Mouse (Mus musculus) fibroblast of lung, adult 2 months (primary cell): Measurements from ENCODE around the gene Thrb.
A peak's percentile ranks its signal among the peaks of the same experiment; 100 is the strongest.
"Not testable (repeated sequence)": the region's sequence is repeated elsewhere in the genome, so short reads cannot be mapped to it uniquely, and the experiment has no call there.

Experiments used
- DNase-seq: peaks from one replicate; pipeline ENCODE4 v3.0.0-alpha.2; 2011; ENCODE audit warnings: low read depth

Thrb gene

DNA sequence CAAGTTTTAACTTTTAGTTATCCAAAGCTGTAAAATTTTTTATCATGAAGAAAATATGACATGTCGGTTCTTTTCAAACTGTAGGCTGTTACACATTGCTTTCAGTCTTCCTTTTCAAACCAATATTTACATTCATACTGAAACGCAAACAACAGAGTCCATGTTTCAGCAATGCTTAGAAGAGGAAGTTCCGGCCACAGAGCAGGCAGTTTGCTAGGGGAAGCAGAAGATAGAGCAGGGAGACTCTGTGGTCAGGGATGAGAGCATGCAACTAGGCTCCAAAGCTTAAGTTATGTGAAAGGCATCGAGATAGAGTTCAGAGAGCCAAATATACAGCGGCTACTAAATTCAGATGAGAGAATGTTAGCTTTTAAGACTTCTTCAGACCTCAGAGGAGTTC is 219.4 kb downstream of the Thrb start:
- DNase-seq = no peak

DNA sequence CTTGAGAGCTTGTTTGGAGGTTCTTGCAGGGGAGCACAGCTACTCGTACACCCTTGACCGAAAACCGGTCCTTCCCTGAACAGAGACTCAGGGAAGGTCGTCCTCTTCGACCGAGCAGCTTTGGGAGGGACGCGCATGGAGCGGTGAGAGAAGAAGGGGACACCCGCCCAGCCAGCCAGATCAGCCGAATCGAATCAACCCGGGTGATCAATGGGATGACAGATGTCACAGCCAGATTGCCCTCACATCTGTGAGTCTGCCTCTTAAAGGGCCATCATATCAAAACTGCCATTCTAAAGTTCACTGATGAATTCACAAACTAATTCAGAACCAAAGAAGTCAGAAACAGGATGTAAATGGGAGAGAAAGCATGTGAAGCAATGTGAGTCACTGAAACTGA is 224.8 kb downstream of the Thrb start:
- no peak for DNase-seq

DNA sequence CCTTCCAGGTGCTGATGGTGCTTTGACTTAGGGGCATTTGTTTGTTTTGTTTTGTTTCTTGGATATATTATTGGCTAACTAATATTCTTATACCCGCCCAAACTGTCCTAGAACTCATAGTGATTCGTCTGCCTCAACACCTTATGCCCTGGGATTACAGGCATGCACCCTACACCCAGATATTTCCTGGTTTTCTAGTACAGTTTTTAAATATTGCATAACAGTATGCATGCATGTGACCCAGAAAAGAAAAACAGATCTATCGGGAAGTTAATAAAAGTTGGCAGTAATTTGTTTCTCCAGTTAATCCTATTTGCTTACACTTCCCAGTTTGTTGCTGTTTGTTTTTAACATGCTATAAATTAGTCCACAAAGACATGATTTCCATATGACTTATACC is 225.3 kb downstream of the Thrb start:
- no peak for DNase-seq

DNA sequence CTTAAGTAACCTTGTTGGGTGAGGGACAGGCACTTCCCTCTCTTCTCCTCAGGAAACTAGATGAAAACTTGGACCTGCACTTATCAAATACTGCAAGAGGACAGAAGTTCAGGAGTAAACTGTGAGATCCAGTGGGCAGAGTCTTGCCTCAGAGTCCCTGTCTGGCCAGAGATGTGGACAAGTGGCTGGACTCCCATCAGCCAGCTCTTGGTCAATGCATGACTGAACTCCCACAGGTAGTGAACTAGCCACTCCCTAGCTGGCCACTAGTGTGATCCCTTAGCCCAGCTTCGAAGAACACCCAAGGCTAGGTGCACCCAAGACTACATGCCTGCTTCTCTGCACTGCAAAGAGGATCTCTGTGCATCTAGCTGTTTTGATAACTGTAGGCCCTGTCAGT is 234.7 kb downstream of the Thrb start:
- no peak for DNase-seq

DNA sequence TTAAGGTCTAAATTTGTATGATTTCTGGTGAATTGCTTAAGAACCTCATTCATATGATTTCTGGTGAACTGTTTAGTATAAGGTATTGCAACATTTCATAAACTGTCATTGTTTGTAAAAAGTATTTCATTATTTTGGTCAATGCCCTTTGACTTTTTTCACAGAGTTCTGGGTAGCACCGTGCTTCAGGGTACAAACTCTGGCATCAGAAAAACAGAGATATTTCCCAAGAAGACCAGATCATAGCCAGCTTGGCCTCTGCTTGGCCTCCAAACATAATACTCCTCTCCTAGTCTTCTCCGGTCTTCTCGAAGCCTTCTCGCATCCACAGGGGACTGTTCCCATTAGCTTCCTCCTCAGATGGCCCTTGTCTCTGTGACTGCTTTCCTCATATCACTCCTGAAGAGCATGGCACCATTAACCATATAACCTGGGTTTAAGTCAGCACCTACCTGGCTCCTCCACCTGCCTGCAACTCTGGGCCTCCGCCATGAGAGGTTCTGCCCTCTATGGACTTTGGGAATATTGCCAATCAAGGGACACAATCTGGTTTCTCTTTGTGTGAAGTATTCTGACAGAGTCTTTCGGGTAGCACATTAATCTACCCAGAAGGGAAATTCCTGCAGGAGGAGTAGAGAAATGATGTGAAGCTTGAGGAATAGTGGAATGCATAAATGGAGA is 239.8 kb downstream of the Thrb start:
- no peak for DNase-seq

DNA sequence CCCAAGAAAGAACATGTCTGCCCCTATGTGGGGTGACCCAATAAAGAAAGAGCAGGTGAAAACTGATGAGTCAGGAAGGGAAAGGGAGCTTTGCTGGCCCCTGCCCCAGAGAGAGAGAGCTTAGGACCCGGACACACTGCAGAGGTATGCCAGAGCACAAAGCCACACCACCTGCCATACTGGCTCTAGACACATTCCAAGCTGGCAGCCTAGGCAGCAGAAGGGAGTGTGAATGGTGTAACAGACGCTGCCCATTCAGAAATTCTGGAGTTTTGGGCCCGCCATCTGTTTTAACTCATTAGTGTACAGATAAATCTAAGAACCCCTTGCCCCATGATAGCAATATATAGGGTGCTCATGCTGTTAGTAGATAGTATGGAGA is 240.3 kb downstream of the Thrb start:
- no peak for DNase-seq

DNA sequence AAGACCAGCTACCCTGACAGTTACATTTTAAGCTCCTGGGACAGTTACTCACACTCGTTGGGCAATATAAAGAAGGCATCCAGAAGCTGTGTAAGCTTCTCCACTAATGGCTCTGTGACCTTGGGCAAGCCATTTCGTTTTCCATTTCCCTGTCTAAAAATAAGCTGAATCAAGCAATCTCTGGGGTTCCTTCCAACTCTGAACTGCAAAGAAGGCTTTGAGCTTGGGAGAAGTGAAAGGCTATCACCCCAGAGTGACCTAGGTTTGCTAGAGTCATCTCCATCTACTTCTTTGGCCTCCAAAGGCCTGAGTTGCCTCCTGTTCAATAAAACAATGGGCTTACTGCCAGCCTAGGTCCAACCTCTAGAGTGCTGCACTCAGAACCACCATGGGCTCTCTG is 242.4 kb downstream of the Thrb start:
- DNase-seq = no peak

DNA sequence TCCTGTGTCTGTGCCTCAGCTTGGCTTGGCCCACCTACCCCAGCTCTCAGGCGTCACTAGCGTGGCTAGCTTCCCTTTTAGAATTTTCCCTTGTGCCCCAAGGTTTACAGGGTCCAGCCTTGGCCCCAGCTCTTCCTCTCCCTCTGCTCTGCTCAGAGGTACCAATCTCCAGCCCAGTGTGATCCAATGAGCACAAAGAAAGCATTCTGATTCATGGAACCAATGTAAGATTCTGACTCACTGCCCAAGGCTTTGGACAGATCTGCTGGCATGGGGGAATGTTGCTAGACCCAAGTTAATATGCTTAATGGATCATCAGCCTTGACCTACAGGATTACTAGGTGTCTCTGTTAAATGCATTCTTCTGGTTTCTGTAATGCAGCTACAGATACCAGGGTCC is 243.1 kb downstream of the Thrb start:
- DNase-seq = no peak

DNA sequence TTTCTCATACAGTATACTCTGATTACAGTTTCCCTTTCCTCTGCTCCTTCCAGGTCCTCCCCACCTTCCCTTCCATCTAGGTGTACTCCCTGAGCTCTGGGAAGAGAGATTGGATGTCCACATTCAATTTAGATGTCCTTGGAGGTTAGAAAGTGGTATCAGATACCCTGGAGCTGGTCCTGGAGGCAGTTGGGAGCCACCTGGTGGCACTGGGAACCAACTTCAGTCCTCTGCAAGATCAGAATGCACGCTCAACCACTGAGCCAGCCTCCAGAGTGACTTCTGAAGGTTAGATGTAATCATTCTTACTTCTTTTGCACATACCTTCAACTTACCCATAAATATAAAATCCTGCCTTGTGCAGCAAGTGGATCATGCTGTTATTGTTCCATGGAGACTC is 244.5 kb downstream of the Thrb start:
- no peak for DNase-seq

DNA sequence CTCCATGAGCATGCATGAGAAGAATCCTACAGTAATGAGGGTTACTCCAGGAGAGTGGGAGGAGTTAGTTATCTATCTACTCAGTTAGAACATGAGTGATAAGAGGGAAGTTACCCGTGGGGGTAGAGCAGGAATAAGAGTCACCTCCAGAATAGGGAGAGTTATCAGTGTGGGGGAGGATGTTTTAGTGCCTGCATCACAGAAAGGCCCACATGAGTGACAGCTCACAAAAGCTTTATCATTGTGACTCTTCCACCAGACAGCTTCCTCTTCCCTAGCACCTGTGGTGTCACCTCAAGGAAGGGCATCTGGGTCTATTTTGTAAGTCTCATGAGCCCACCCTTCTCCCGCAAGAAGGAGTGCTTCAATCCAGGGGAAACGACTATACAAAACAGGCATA is 245.6 kb downstream of the Thrb start:
- no peak for DNase-seq

DNA sequence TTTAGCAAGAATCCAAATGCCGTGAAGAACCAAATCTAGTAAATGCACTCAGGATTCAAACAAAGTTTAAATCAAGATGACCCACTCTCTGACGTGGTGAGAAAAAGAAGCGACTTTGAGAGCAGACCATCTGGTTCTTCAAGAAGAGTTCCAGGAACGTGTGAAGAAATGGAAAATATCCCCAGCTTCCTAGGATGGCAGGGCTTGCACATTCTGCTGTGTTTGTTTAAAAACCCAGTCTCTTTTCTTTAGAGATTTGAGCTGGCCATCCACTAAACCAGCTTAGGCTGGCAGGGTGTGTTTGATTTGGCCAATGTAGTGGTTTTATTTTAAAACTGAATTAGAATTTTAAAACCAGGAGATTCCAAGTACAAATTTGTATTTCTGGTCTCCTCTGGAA is 246.9 kb downstream of the Thrb start:
- no peak for DNase-seq

DNA sequence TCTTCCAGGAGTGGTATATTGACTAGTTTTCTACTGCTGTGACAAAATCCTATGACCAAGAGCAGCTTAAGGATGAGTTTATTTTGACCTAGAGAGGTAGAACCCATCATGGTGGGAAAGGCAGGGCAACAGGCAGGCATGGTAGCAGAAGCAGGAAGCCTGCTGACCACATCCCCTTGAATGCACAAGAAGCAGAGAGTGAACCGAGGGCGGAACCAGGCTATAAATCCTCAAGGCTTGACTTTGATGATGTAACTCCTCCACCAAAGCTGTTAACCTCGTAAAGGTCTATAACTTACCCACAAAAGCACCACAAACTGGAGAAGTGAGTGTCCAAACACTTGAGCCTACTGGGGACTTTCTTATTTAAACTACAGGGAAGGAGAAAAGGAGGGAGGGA is 251.1 kb downstream of the Thrb start:
- DNase-seq = no peak

DNA sequence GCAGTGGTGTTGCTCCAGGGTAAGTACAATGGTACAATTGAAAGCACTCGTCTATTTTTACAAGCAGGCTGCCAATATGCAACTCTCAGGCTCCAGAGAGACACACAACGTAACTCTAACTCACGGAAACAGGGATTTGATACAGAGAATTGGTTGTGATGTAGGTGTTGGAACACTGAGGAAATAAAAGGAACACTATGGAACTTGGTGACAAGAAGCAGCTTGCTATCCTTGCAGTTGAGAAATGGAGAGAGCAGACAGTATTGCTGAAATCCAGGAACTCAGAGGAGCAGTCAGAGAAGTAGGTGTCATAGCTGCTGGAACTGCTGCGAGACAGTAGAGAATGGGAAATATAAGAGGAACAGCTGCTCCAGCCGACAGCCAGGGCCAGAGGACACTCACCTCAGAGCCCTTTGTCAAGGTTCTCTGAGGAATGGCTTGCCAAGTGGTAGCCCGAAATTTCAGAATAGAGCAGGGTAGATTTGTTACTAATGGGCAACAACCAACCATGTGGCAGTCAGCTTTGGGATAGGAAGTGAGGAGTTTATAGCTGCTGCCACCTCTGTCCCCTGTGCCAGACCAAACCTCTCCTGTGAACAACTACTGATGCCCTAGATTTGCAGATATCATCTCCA is 252.6 kb downstream of the Thrb start:
- no peak for DNase-seq

DNA sequence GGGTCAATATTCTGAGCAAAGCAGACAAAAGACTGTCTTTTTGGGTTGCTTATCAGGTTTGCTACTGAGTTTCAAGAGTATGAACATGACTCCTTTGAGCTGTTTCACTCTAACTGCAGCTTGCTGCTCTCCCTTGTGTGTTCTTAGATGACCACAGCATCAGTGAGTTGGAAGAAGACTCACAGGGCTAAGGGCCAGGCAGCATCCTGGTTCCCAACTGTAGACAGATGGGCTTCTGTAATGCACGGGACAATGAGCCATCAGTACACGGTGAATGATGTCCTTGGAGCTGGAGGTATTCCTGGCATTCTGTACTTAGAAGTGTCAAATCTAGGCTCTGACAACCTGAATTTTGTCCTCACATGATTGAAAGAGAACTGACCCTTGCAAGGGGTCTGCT is 255.5 kb downstream of the Thrb start:
- no peak for DNase-seq

DNA sequence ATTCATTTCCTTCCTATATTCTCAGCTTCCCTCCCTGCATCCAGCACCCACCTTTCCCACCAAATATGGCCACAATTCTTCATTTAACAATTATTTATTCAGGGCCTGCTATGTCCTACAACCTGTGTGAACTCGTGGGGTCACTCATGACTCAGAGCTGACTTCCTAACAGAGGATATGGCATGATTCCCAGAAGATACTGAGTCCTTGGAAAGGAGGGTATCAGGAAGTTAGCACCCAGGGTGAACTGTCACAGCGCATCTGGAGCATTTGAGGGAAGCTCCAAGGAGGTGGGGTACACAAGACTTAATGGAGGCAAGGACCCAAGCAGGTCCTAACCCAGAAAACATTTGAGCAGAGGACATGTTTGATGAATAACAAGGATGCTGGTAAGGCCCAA is 256.6 kb downstream of the Thrb start:
- no peak for DNase-seq

DNA sequence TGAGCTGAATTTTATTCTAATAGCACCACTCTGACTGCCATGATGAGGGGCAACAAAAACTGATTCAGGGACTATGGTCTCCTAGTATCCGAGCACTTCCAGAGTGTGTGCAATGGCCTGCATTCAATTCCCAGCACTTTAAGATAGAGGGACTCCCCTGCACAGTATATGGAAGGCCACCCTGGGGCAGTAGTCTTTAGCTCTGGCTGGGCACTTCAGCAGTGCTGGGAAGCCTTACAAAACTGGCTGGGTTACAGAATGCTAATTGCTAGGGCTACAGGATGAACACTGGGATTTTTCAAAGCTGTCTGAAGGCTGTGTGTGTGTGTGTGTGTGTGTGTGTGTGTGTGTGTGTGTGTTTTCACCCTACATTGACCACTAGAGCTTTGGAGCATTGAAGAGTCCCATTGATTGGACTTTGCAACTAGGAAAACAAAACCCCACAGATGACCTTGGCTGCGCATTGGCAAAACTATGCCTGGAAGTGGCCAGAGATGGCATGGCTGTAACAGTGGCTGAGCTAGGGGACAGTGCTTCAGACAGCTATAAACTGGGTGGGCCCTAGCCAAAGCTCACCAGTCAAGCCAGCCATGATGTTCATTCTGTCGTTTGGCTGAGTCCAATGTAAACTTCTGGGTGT is 257.2 kb downstream of the Thrb start:
- DNase-seq = no peak

DNA sequence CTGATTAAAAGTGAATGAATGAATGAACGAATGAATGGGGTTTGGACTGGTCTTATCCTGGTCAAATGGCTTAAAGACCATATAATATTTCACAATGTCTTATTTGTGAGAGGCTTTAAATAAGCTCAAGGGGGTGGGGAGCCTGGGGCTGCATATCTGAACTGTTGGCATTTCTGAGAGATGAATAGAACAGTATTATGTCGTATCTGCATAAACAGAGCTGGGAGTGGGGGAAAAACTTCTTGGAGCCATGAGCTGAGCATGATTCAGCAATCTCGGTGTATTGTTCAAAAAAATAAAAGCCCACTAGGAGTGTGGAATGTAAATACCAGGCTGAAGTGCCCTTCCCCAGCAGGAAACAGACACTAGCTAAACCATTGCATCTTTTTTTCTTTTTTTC is 257.8 kb downstream of the Thrb start:
- DNase-seq = peak; percentile 73

DNA sequence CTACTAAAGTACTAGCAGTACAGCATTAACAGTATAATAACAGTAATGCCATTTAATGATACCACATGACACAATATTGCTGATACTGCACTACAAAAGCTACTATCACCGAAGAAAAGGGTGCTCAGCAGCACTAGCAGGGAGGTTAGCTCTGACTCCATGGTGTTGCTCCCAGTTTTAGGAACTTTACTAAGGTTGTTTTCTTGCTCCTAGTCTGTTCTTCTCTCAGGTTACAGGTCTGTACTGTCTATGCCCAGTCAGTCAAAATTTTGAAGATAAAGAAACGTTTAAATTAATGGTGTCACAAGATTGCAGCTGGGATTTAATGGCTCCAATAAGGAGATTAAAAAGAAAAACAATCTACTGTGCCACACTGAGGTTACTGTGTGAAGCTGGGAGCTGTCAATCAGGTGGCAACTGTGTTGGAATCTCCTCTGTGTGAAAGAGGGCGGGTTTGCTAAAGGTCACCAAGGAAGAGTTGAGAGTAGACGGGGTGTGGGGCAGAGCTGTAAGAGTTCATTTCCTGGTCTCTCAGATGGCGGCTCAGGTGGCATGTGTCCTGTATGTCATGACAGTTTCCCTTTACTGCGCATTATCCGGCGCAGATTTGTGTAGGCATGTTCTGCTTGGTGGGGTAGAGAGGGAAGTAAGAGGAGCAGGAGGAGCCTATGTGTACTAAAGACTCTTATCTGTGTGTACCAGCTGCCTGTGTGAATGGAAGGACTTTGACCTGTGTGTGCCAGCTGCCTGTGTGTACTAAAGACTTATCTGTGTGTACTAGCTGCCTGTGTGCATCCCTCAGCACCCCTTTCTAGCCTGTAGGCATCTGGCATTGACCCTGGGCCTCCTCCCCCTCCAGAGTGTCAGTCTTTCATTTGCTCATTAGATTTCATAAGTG is 263.0 kb downstream of the Thrb start:
- DNase-seq = no peak

DNA sequence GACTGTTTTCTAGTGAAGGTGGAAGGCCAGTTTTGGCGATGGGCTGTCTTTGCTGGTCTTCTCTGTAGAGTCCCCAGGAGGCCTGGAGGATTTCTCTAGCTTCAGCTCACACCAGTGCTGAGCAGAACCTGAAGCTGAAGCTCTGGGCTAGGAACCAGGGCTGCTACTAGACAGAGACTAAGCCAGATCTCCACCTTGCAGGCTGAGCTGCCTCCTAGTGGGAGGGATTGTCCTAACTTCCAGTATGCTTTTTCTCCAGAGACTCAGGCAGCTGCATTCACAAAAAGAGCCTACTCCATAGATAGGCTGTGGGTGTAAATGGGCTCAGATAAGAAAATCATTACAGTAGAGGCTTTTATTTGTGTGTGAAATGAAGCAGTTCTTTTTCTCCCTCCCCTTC is 267.4 kb downstream of the Thrb start:
- no peak for DNase-seq

DNA sequence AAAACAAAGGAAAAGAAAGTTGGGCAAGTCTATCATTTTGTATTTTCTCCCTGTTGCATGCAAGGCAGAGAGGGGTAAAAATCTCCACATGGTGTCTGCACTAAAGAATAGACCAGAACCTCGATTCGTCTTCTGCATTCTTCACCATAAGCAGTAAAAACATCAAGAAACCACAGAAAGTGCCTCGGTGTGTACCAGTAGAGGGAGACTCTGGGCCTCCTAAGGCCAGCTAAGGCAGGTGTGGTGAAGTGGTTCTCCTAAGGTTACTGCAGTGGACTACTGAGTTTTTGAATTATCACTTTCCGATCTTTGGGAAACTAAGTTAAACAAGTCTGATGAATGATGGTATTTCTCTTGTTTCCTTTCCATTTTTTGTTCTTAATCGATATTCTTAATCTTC is 269.5 kb downstream of the Thrb start:
- DNase-seq = no peak

DNA sequence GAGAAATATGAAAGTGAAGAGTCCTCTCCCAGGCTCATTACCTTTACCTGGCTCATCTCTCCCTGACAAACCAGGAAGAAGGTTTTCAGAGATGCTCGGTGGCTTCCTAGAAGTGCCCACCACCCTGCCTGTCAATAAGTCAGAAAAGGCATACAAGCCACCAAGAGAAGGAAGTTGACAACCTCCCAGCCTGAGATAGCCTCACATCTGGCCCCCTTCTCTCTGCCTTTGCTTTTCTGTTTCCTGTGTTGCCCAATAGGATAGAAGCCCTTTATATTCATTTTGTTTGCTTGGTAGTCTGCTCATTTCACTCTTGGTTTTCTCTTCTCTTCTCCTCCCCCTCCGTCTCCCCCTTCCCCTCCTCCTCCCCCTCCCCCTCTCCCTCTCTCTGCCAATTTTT is 273.4 kb downstream of the Thrb start:
- DNase-seq = no peak

DNA sequence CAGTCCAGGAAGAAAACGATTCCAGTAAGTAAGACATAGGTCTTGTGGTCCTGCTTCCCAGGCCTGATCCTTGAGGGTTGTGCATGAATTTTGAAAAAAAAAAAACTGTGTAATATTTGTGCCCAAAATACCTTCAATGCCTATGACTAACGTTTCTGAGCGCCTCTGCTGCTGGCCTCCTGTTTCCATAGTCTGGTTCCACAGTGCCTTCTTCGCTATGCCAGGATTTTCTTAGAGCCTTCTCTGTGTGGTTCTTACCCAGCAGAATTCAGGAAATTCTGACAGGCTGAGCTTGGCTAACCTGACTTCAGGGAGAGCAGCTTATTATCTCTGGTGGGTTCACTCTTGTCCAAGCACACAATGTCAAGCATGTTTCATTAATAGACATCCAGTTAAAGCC is 274.7 kb downstream of the Thrb start:
- DNase-seq = not testable (repeated sequence)

DNA sequence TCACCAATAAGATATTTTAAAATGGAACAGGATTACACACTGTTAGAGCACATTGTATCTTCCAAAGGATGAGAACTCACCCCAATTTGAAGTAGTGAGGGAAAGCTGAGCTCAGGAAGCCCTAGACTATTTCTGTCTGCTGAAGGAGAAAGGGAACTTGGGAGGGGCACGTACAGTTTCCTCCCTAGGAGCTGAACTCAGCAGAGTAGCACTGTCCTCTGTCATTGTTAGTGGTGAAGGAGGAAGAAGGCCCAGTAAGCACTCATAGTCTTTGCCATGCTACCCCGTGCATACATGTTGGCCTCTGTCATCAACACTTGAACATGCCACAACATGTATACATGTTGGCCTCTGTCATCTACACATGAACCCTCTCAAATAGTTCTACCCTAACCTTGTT is 294.0 kb downstream of the Thrb start:
- no peak for DNase-seq
